Mouse (Mus musculus): ENCODE results near the gene Ppef2. TPM values are rescaled to one million over a fixed set of nuclear protein-coding genes. Genes with fewer than 3 reads are reported as not detected.

Gene Ppef2
- total RNA-seq, 2 experiments from 2014 or later: 0.46 to 0.91 TPM

- DNase-seq (ENCODE audit: low spot score in 2 of 2): no peak
These were observed 58.9 kb downstream of the Ppef2 start for GRCm38 (mm10) chr5:92196895-92197811.

GRCm38 (mm10) chr5:92195716-92196115, 60.4 kb downstream of the Ppef2 start:
- DNase-seq (ENCODE audit: low spot score in 2 of 2): peak; percentile 21 to 44

DNA sequence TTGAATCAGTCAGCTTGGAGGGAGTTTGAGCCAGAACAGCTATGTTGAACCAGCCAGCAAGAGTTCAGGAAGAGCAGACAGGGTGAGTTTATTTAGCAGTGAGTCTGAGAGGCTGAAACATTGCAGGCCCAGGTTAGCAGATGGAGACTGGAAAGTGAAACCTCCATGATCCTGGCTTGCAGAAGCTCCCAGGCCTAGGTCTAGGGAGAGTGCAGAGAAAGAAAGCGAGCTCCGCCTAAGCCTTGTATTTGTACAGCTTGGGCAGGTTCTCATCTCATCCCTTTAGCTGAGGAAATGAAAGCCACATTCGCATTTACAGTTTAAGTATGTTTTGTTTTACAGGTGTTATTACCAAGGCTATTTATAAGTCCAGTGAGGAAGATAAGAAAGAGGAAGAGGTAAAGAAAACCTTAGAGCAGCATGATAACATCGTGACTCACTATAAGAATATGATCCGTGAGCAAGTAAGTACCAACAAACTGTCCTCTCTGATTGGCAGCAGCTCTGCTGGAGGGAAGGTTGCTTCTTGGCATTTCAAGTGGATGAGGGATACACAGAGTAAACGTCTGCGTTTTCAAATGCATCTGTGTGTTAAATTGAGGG, 67.1 kb downstream of the Ppef2 start:
- no peak for DNase-seq (ENCODE audit: low spot score in 2 of 2)

GRCm38 (mm10) chr5:92183071-92183830, 72.8 kb downstream of the Ppef2 start:
- DNase-seq (ENCODE audit: low spot score in 2 of 2): no peak

Other genes starting within 250 kb of the Ppef2 start
- gene Cdkl2, start 212.4 kb downstream of the Ppef2 start, total RNA-seq (2021): 10 to 100 TPM; 36.4 to 37.4 TPM
- 100 to 1,000 TPM; 245 to 252 TPM for gene G3bp2, start 172.6 kb downstream of the Ppef2 start, total RNA-seq (2021)
- 10 to 100 TPM; 77.8 to 80.2 TPM for gene Uso1, start 118.3 kb downstream of the Ppef2 start, total RNA-seq (2021)
- not detected for gene U90926, start 40.9 kb downstream of the Ppef2 start, total RNA-seq (2021)
- gene Naaa, start 21.9 kb upstream of the Ppef2 start, total RNA-seq (2021): 10 to 100 TPM; 37.9 to 38.9 TPM
- gene Sdad1, start 54.2 kb upstream of the Ppef2 start, total RNA-seq (2021): 10 to 100 TPM; 18.5 to 19.1 TPM
- not detected for gene Cxcl9, start 71.8 kb upstream of the Ppef2 start, total RNA-seq (2021)
- 1 to 10 TPM; 2.3 to 5.6 TPM for gene Art3, start 75.5 kb upstream of the Ppef2 start, total RNA-seq (2021)
- gene Cxcl10, start 92.6 kb upstream of the Ppef2 start, total RNA-seq (2021): under 1 TPM; 0.72 to 0.87 TPM
- 10 to 100 TPM; 26.7 to 27.1 TPM for gene Nup54, start 178.9 kb upstream of the Ppef2 start, total RNA-seq (2021)